Mouse (Mus musculus): ENCODE measurements at regions not wholly inside any gene's neighbourhood (a gene's known extent, or its start where the extent isn't known, plus 50 kb on each side); places are given as distances from the start of the nearest gene placed in this dataset.

DNA sequence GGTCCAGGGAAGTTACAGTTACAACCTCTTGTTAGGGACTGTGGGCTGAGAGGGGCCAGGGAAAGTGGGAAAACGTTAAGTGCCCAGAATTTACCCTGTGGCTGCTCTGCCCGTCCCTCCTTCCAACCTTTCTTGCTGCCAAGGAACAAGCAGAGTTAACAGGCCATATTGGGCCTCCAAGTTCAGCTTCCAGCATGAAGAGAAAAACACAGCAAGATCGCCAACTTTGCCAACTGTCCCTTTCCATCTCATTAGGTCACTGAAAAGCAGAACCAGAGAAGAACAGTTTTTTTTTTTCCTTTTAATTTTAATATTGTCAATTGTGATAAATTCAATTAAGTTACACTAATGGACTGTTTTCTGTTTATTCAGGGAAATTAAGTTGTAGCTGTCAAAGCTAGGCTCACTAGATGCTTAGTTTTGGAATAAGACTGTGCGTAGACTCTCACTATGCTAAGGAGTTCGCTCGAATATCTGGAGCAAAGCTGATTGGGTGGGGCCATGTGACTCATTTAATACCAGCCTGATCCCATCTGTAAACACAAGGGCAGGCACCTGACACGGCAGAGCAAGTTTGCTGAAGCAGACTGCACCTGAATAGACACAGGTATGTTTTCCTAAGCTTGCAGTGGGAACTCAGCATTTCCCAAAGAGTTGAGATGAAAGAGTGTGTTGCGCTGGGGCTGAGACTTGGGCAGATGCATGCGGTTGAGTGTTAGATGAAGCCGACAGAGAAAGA lies 178.9 kb downstream of the Gm45692 start:
- H3K36me3 ChIP-seq (replicated peaks) = no peaks in the 10 kb centered on the region
- H3K4me1 ChIP-seq (ENCODE audit: insufficient read depth, low read depth, low read length) = no peaks in the 10 kb centered on the region
- no peaks in the 10 kb centered on the region for H3K9me3 ChIP-seq (replicated peaks)
- no peak overlapping the region for H3K4me3 ChIP-seq (ENCODE audit: low read depth, low read length)
- TF ChIP-seq GATA2 (IDR thresholded peaks at IDR 0.05; ENCODE audit: borderline replicate concordance, low read depth, low read length) (no peak), POLR2AphosphoS5 (IDR thresholded peaks at IDR 0.05; ENCODE audit: insufficient replicate concordance, low read depth, low read length) (no peak), TAL1 (conservative IDR thresholded peaks at IDR 0.05; ENCODE audit: low read depth, low read length) (no peak), CTCF (IDR thresholded peaks at IDR 0.05; ENCODE audit: low read depth, low read length) (no peak), GATA1 (IDR thresholded peaks at IDR 0.05; ENCODE audit: borderline replicate concordance, low read length) (no peak)
- ATAC-seq (ENCODE audit: extremely low read depth, insufficient number of reproducible peaks, low FRiP score, poor library complexity, severe bottlenecking) (no peak), DNase-seq (ENCODE audit: low spot score) (no peak)
- no peaks in the 10 kb centered on the region for H3K27me3 ChIP-seq (ENCODE audit: insufficient read depth, low read length)

DNA sequence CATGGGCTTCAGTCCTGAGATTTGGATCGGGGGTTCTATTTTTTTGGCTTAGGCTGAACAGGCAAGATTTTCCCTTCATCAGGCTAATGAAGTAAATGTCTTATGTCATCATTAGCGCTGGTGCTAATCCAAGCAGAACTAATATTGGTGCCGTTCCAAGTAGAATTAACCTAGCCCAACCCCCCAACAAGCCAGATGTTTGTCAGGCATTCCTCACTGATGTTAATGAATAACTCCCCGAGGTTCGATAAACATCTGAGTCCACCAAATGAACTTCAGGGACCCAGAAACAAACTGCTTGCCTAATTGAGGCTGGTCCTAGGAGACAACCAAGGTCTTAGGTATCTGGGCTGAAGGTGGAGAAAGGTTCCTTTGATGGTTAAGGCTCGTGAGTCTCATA lies 180.9 kb downstream of the Gm45692 start:
- no peak for ATAC-seq (ENCODE audit: extremely low read depth, insufficient number of reproducible peaks, low FRiP score, poor library complexity, severe bottlenecking)
- H3K4me3 ChIP-seq (ENCODE audit: low read depth, low read length) = no peak overlapping the region
- TF ChIP-seq TAL1 (conservative IDR thresholded peaks at IDR 0.05; ENCODE audit: low read depth, low read length) (no peak), GATA2 (IDR thresholded peaks at IDR 0.05; ENCODE audit: borderline replicate concordance, low read depth, low read length) (no peak), POLR2AphosphoS5 (IDR thresholded peaks at IDR 0.05; ENCODE audit: insufficient replicate concordance, low read depth, low read length) (no peak), CTCF (IDR thresholded peaks at IDR 0.05; ENCODE audit: low read depth, low read length) (no peak), GATA1 (IDR thresholded peaks at IDR 0.05; ENCODE audit: borderline replicate concordance, low read length) (no peak)
- DNase-seq (ENCODE audit: low spot score) = no peak
- no peaks in the 10 kb centered on the region for H3K36me3 ChIP-seq (replicated peaks)
- no peaks in the 10 kb centered on the region for H3K4me1 ChIP-seq (ENCODE audit: insufficient read depth, low read depth, low read length)
- H3K9me3 ChIP-seq (replicated peaks) = no peaks in the 10 kb centered on the region
- no peaks in the 10 kb centered on the region for H3K27me3 ChIP-seq (ENCODE audit: insufficient read depth, low read length)

DNA sequence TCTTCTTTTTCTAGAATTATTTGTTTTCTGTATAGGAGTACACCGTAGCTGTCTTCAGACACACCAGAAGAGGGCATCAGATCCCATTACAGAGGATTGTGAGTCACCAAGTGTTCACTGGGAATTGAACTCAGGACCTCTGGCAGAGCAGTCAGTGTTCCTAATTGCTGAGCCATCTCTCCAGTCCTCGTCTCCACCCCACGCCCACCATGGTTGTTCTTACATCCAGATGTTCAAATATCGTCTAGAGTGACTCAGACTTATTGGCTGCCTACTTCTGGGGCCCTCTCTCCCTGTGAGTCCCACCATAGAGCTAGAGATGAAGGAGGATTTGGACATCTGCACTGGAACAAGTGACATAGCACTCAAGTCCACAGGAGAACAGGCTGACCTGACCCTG lies 182.6 kb downstream of the Gm45692 start:
- TF ChIP-seq GATA2 (IDR thresholded peaks at IDR 0.05; ENCODE audit: borderline replicate concordance, low read depth, low read length) (no peak), GATA1 (IDR thresholded peaks at IDR 0.05; ENCODE audit: borderline replicate concordance, low read length) (no peak), CTCF (IDR thresholded peaks at IDR 0.05; ENCODE audit: low read depth, low read length) (no peak), TAL1 (conservative IDR thresholded peaks at IDR 0.05; ENCODE audit: low read depth, low read length) (no peak), POLR2AphosphoS5 (IDR thresholded peaks at IDR 0.05; ENCODE audit: insufficient replicate concordance, low read depth, low read length) (no peak)
- ATAC-seq (ENCODE audit: extremely low read depth, insufficient number of reproducible peaks, low FRiP score, poor library complexity, severe bottlenecking) (no peak), DNase-seq (ENCODE audit: low spot score) (no peak)
- Histone ChIP-seq H3K9me3 (replicated peaks) (no peaks in the 10 kb centered on the region), H3K4me3 (ENCODE audit: low read depth, low read length) (no peak overlapping the region), H3K36me3 (replicated peaks) (no peaks in the 10 kb centered on the region), H3K27me3 (ENCODE audit: insufficient read depth, low read length) (no peaks in the 10 kb centered on the region), H3K4me1 (ENCODE audit: insufficient read depth, low read depth, low read length) (no peaks in the 10 kb centered on the region)

DNA sequence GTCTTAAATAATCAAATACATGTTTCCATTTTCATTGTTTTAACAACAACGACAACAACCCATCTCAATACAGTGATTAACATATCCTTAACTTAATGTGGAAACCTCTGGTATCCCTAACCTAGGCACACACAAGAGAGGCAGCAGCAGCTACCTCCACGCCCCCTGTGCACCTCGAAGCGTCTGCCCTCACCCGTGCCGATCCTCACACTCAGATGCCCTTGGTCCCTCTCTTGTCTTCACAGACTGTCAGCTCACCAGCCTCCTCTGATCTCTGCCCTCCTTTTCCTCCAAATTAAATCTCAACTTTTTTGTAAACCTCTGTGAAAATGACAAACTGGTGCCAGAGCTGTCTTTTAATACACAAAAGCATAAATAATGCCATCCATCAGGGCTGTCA lies 185.2 kb downstream of the Gm45692 start:
- H3K4me3 ChIP-seq (ENCODE audit: low read depth, low read length) = no peak overlapping the region
- ATAC-seq (ENCODE audit: extremely low read depth, insufficient number of reproducible peaks, low FRiP score, poor library complexity, severe bottlenecking) (no peak), DNase-seq (ENCODE audit: low spot score) (no peak)
- no peaks in the 10 kb centered on the region for H3K4me1 ChIP-seq (ENCODE audit: insufficient read depth, low read depth, low read length)
- TF ChIP-seq CTCF (IDR thresholded peaks at IDR 0.05; ENCODE audit: low read depth, low read length) (no peak), GATA1 (IDR thresholded peaks at IDR 0.05; ENCODE audit: borderline replicate concordance, low read length) (no peak), GATA2 (IDR thresholded peaks at IDR 0.05; ENCODE audit: borderline replicate concordance, low read depth, low read length) (no peak), POLR2AphosphoS5 (IDR thresholded peaks at IDR 0.05; ENCODE audit: insufficient replicate concordance, low read depth, low read length) (no peak), TAL1 (conservative IDR thresholded peaks at IDR 0.05; ENCODE audit: low read depth, low read length) (no peak)
- H3K27me3 ChIP-seq (ENCODE audit: insufficient read depth, low read length) = no peaks in the 10 kb centered on the region
- no peaks in the 10 kb centered on the region for H3K36me3 ChIP-seq (replicated peaks)
- no peaks in the 10 kb centered on the region for H3K9me3 ChIP-seq (replicated peaks)

DNA sequence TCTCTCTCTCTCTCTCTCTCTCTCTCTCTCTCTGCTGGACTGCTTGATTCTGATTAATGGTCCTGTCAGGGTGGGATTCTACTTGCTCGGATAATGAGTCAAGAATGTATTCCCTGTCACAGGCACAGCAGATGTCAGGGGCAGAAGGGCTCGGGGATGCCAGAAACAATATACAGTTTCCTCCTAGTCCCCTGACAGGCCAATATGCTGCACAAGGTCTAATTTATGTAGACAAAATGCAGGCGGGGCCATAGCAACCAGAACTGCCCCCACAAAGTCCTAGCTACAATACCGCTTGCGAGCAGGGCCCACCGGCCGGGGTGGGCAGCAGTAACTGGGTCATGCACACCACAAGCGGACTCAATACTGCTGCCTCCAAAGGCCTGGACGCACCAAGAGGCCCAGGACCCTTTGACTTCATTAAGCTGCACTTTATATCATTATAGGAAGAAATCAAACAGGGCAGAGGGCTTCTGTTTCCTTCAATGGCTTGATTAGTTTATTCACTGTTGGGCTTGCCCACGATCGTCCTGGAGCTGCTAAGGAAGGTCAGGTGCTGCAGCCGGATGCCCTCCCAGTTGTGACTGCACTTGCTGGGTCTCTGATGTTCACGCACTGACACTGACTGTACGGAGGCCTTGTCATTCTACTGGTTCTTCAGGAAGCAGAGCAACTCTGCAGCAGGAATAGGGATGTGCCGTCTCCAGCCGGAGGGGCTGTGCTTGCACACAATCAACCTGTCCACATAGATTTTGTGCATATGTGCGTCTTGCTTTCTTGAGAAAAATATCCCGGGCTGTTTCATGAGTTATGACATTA lies 185.9 kb downstream of the Gm45692 start:
- Histone ChIP-seq H3K27me3 (ENCODE audit: insufficient read depth, low read length) (peaks cover under 1% of the 10 kb centered on the region; the same call in 1 of the 2 replicates), H3K4me1 (ENCODE audit: insufficient read depth, low read depth, low read length) (no peaks in the 10 kb centered on the region), H3K36me3 (replicated peaks) (no peaks in the 10 kb centered on the region), H3K4me3 (ENCODE audit: low read depth, low read length) (no peak overlapping the region), H3K9me3 (replicated peaks) (no peaks in the 10 kb centered on the region)
- DNase-seq (ENCODE audit: low spot score) (no peak), ATAC-seq (ENCODE audit: extremely low read depth, insufficient number of reproducible peaks, low FRiP score, poor library complexity, severe bottlenecking) (no peak)
- TF ChIP-seq CTCF (IDR thresholded peaks at IDR 0.05; ENCODE audit: low read depth, low read length) (no peak), GATA1 (IDR thresholded peaks at IDR 0.05; ENCODE audit: borderline replicate concordance, low read length) (no peak), GATA2 (IDR thresholded peaks at IDR 0.05; ENCODE audit: borderline replicate concordance, low read depth, low read length) (no peak), POLR2AphosphoS5 (IDR thresholded peaks at IDR 0.05; ENCODE audit: insufficient replicate concordance, low read depth, low read length) (no peak)

DNA sequence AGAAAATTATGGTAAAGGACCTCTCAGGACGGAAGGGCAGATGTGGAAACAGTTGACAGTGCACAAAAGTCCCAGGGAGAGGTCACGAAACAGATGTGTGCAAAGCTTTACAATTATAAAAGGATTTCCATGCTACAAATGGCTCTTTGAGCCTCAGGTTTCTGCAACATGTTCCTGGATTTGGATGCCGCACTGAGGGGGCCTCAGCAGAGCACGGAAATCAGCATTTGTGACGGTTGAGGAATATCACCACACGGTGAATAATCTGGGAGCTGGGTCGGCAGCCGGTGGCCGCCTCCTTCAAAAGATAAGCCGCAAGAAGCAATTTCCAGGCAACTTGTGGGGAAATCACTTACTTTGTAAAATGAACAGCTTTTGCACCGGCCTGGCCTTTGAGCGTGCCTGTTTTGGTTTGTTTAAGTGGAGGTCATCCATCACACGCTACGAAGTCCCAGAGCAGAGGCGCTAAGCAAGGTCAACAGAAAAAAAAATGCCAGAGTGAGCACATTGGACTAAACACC lies 188.8 kb downstream of the Gm45692 start:
- ATAC-seq (ENCODE audit: extremely low read depth, insufficient number of reproducible peaks, low FRiP score, poor library complexity, severe bottlenecking) = no peak
- H3K9me3 ChIP-seq (replicated peaks) = no peaks in the 10 kb centered on the region
- no peak for TF ChIP-seq POLR2AphosphoS5 (IDR thresholded peaks at IDR 0.05; ENCODE audit: insufficient replicate concordance, low read depth, low read length)
- H3K36me3 ChIP-seq (replicated peaks) = no peaks in the 10 kb centered on the region
- H3K27me3 ChIP-seq (ENCODE audit: insufficient read depth, low read length) = peaks cover 5% of the 10 kb centered on the region; the same call in 1 of the 2 replicates
- no peaks in the 10 kb centered on the region for H3K4me1 ChIP-seq (ENCODE audit: insufficient read depth, low read depth, low read length)
- no peak overlapping the region for H3K4me3 ChIP-seq (ENCODE audit: low read depth, low read length)
- DNase-seq (ENCODE audit: low spot score) = no peak
